In genomic region chr5:3801672-3802432, GRCm38 (mm10) we compare ENCODE assay signal across 9 mouse cellular contexts. TPM values are rescaled to one million over a fixed set of nuclear protein-coding genes. Genes with fewer than 3 reads are reported as not detected.
DNase-seq lines count a peak whose midpoint lies in the region; ATAC-seq and TF ChIP-seq lines count a peak whose summit lies in the region.
"Had no signal": no experiment of that assay in that cellular context is flagged by ENCODE, and none has a peak within 500 bp of the region (broad histone marks: within the 10 kb centered on the region; RNA-seq: fewer than 3 reads in every experiment).

No protein-coding gene starts in this region.

- intact Hi-C loops in left cerebral cortex, postnatal 14 days (cut with DNase I): loop anchor here (5.0 kb wide), 1 partner anchor 155 kb away; no protein-coding TSS in a partner anchor

- no peak for TF ChIP-seq CTCF in lung, postnatal 0 days (IDR thresholded peaks at IDR 0.05)

- TF ChIP-seq EP300 in lung, postnatal 0 days (IDR thresholded peaks at IDR 0.05): no peak

- 5% methylated on average over 18 of the region's 18 CpGs for WGBS in lung, postnatal 0 days
- 6% methylated on average over 18 of the region's 18 CpGs for WGBS in hindbrain, embryonic 13.5 days
- 9% methylated on average over 18 of the region's 18 CpGs for WGBS in midbrain, embryonic 10.5 days

- peak overlapping the region; percentile 86 for H3K4me2 ChIP-seq in lung, postnatal 0 days (replicated peaks; ENCODE audit: low read depth, low read length)
- H3K4me2 ChIP-seq in hindbrain, embryonic 13.5 days: peak overlapping the region; percentile 85

- H3K27me3 ChIP-seq in lung, postnatal 0 days (replicated peaks; ENCODE audit: insufficient read depth, low read length): no peaks in the 10 kb centered on the region
- H3K27me3 ChIP-seq in hindbrain, embryonic 13.5 days: no peaks in the 10 kb centered on the region
- no peaks in the 10 kb centered on the region for H3K27me3 ChIP-seq in midbrain, embryonic 10.5 days (ENCODE audit: low read depth, poor library complexity, severe bottlenecking)

- no peak for DNase-seq in lung, postnatal 0 days (ENCODE audit: low spot score)
- no peak for DNase-seq in lung, adult 18-20 months
- DNase-seq in midbrain, embryonic 10.5 days (ENCODE audit: low spot score): no peak
- DNase-seq in spleen, postnatal 10 days (ENCODE audit: low spot score in 2 of 2): no peak
- DNase-seq in ovary, postnatal 10 days (ENCODE audit: low spot score): no peak
- DNase-seq in left cerebral cortex, postnatal 14 days (ENCODE audit: low spot score in 2 of 2): no peak

- H3K9me3 ChIP-seq in lung, postnatal 0 days (ENCODE audit: low read length): no peaks in the 10 kb centered on the region
- H3K9me3 ChIP-seq in hindbrain, embryonic 13.5 days: no peaks in the 10 kb centered on the region
- H3K9me3 ChIP-seq in midbrain, embryonic 10.5 days (replicated peaks): no peaks in the 10 kb centered on the region

- no peaks in the 10 kb centered on the region for H3K4me1 ChIP-seq in lung, postnatal 0 days (ENCODE audit: insufficient read depth, low read depth, low read length)
- peaks cover 24% of the 10 kb centered on the region for H3K4me1 ChIP-seq in hindbrain, embryonic 13.5 days (replicated peaks)
- H3K4me1 ChIP-seq in midbrain, embryonic 10.5 days: peaks cover 30% of the 10 kb centered on the region

- peak overlapping the region; percentile 93 for H3K4me3 ChIP-seq in lung, postnatal 0 days (ENCODE audit: low read depth, low read length)
- H3K4me3 ChIP-seq in hindbrain, embryonic 13.5 days: peak overlapping the region; percentile 88
- peak overlapping the region; percentile 89 for H3K4me3 ChIP-seq in midbrain, embryonic 10.5 days

- peak overlapping the region; percentile 68 for H3K9ac ChIP-seq in lung, postnatal 0 days (replicated peaks; ENCODE audit: low read depth)
- peak overlapping the region; percentile 90 for H3K9ac ChIP-seq in hindbrain, embryonic 13.5 days

- peak overlapping the region; percentile 90 for H3K27ac ChIP-seq in lung, postnatal 0 days (ENCODE audit: low read length)
- peak overlapping the region; percentile 95 for H3K27ac ChIP-seq in hindbrain, embryonic 13.5 days
- peak overlapping the region; percentile 94 for H3K27ac ChIP-seq in midbrain, embryonic 10.5 days (replicated peaks)

- no peaks in the 10 kb centered on the region for H3K36me3 ChIP-seq in lung, postnatal 0 days (ENCODE audit: insufficient read depth, low read length)
- H3K36me3 ChIP-seq in hindbrain, embryonic 13.5 days: no peaks in the 10 kb centered on the region
- H3K36me3 ChIP-seq in midbrain, embryonic 10.5 days: no peaks in the 10 kb centered on the region

- ATAC-seq in lung, postnatal 0 days: no peak
- ATAC-seq in common myeloid progenitor, adult 5-6 weeks (replicated peaks; ENCODE audit: low read depth, poor library complexity, severe bottlenecking): peak; percentile 3
- peak; percentile 9 for ATAC-seq in hindbrain, embryonic 13.5 days (ENCODE audit: low FRiP score)

RNA-seq across cellular contexts. Expression of gene Ankib1, which starts 0.9 kb away (rescaled TPM):
- polyA plus RNA-seq in lung, postnatal 0 days (2015; fragmentation: Nextera tagmentation; extraction: Ambion mirVana): 6.8 and 7.5 TPM in 2 replicates
- total RNA-seq in common myeloid progenitor, adult 5-6 weeks (2017): 43.5 and 68.3 TPM in 2 replicates
- polyA plus RNA-seq in hindbrain, embryonic 13.5 days (2015; fragmentation: Nextera tagmentation; extraction: Ambion mirVana): 18.3 and 19.9 TPM in 2 replicates
- polyA plus RNA-seq in midbrain, embryonic 10.5 days (2016; fragmentation: Nextera tagmentation; extraction: Ambion mirVana): 9.5 and 11.5 TPM in 2 replicates
- 10 to 100 TPM; 67.2 to 68.3 TPM for total RNA-seq in left cerebral cortex, postnatal 14 days (2021)

RNA-seq across cellular contexts. Expression of gene Krit1, which starts 1.1 kb away (rescaled TPM):
- 30.8 and 33.7 TPM in 2 replicates for polyA plus RNA-seq in lung, postnatal 0 days (2015; fragmentation: Nextera tagmentation; extraction: Ambion mirVana)
- total RNA-seq in common myeloid progenitor, adult 5-6 weeks (2017): 67.0 and 67.5 TPM in 2 replicates
- 68.4 and 71.8 TPM in 2 replicates for polyA plus RNA-seq in hindbrain, embryonic 13.5 days (2015; fragmentation: Nextera tagmentation; extraction: Ambion mirVana)
- polyA plus RNA-seq in midbrain, embryonic 10.5 days (2016; fragmentation: Nextera tagmentation; extraction: Ambion mirVana): 62.6 and 66.4 TPM in 2 replicates
- 10 to 100 TPM; 41.3 to 43.3 TPM for total RNA-seq in left cerebral cortex, postnatal 14 days (2021)

RNA-seq across cellular contexts. Expression of gene Lrrd1, which starts 43.1 kb away (rescaled TPM):
- 0.05 TPM in 1 of 2 replicates, not detected in the other for polyA plus RNA-seq in lung, postnatal 0 days (2015; fragmentation: Nextera tagmentation; extraction: Ambion mirVana)
- total RNA-seq in common myeloid progenitor, adult 5-6 weeks (2017): not detected in 2 replicates
- polyA plus RNA-seq in hindbrain, embryonic 13.5 days (2015; fragmentation: Nextera tagmentation; extraction: Ambion mirVana): 0.14 and 0.17 TPM in 2 replicates
- polyA plus RNA-seq in midbrain, embryonic 10.5 days (2016; fragmentation: Nextera tagmentation; extraction: Ambion mirVana): 0.06 TPM in 1 of 2 replicates, not detected in the other
- total RNA-seq in left cerebral cortex, postnatal 14 days (2021): not detected
- polyA plus RNA-seq: gonadal fat pad, adult 2 months had no signal
